Mouse (Mus musculus) granulocyte monocyte progenitor cell, adult 5-6 weeks (primary cell): ENCODE results near the gene Pla2g4a. TPM values are rescaled to one million over a fixed set of nuclear protein-coding genes. Genes with fewer than 3 reads are reported as not detected.

Experiments
- ATAC-seq: replicated peaks from 2 replicates; pipeline ENCODE4 v1.8.0; 2016; ENCODE audit warnings: mild to moderate bottlenecking, moderate TSS enrichment, inconsistent platforms; ENCODE audit not compliant: poor library complexity, severe bottlenecking
- total RNA-seq, 2 experiments: library from RNA; stranded (forward) in 1 of 2; stranded (reverse) in 1 of 2; fragments of 200-712, 200-1000 nt in 1 of 2; fragments of >200 nt in 1 of 2; fragmentation: Nextera tagmentation in 1 of 2; gene quantifications; 2 replicates each; pipeline ENCODE4 v1.2.3; 2014 to 2017

Gene Pla2g4a
- total RNA-seq, 2 experiments from 2014 or later = 53.3 to 75.2 TPM

- ATAC-seq = no peak
Measured at GRCm38 (mm10) chr1:149862181-149862580, 98.9 kb downstream of the Pla2g4a start.

DNA sequence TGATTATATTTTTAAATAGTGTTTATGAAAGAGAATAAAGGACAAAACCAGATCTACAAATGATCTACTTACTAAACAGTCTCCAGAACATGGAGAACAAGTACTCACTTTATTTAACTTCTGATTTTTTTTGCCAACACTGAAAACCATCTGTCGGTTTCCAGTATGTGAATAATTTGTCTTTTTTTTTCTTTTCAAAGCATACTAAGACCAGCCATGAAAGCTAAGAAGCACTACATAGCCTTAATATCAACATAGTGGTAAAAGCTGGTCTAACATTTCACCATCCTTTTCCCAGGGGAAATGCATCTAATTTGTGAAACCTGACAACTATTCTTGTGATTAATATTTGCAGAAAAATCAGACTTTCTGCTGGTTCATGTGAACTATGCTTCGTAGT is 99.5 kb downstream of the Pla2g4a start:
- no peak for ATAC-seq

DNA sequence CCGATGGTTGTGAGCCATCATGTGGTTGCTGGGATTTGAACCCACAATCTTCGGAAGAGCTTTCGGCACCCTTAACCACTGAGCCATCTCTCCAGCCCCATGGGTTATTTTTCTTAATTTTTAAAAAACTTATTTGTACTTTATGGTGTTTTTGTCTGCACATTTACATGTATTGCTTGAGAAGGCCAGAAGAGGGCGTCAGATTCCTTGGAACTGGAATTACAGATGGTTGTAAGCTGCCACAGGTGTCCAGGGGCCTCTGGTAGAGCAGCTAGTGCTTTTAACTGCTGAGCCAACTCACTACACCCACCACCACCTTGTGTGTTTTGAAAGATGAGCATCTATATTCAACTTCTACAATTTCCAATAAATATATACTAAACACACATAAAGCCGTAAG is 102.4 kb downstream of the Pla2g4a start:
- no peak for ATAC-seq

DNA sequence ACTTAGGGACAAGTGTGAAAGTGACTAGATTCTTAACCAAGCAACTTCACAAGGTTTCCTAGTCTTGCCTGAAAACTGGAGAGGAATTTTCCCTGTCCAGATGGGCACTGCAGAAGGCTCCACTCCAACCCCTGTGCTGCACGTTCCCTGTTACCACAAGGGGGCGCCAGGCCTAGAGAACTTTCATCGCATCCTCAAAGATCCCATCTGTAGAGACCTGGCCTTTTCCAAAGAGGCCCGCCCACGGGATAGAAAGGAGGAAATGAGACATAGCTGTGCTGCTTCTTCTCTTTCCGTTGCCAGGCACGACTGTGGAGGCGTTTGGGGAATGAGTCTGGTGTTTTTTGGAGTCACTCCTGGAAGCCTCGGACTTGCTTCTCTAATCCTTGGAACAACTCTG is 104.4 kb downstream of the Pla2g4a start:
- peak; percentile 94 for ATAC-seq

DNA sequence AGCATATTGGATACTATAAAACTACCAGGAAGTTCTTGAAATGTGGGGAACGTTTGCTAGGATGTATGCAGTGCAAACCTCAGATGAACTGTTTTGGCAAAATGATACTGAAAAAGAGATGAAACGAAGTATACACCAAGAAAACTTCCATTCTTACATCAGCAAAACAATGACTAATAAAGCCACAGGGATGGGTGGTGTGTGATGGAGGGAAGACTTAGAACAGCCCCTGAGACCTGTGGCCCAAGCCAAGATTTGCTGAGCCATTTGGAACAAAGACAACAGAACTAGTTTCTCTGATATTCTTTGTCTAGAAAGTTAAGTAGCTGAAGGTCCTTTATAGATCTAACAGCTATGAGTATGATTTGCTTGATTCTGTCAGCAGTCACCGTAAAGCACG is 105.5 kb downstream of the Pla2g4a start:
- no peak for ATAC-seq

- ATAC-seq = no peak
Measured at GRCm38 (mm10) chr1:149854867-149855266, 106.2 kb downstream of the Pla2g4a start.

DNA sequence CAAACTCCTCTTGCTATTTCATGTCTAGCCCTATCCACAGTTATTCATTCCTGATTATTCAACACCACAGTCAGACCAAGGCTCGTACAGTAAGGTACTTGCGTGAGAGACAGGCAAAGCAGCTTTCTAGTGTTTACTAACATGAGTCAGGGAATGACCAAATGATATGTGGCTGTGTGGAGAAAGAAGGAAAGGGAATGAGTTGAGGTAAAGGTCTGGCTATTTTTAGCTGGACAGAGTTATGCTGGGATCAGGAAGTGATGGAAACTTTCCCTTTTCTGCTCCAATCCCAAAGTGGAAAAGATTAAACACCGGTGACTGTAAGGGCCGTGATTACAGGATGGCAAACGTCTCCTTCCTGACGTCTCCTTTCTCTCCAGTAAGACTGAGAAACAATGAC is 114.4 kb downstream of the Pla2g4a start:
- ATAC-seq = no peak

DNA sequence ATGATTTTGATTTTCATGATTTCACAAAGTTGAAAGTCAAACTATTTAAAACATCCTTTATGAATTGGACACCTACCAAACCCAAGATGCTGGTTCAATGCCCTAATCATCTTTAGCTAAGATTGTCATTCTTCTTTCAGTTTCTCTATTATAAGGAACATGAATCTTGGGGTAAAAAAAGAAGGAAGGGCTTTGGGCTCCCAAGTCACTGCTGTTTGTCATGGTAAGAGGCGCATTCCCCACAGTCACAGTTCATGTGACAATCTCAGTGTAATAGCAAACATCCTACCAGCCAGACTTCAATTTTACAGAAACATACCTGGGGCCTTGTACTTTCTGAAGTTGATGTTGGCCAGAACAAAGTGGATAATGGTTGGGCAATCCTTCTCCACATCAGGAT is 119.2 kb downstream of the Pla2g4a start:
- peak; percentile 57; the same call in 1 of the 2 replicates for ATAC-seq

DNA sequence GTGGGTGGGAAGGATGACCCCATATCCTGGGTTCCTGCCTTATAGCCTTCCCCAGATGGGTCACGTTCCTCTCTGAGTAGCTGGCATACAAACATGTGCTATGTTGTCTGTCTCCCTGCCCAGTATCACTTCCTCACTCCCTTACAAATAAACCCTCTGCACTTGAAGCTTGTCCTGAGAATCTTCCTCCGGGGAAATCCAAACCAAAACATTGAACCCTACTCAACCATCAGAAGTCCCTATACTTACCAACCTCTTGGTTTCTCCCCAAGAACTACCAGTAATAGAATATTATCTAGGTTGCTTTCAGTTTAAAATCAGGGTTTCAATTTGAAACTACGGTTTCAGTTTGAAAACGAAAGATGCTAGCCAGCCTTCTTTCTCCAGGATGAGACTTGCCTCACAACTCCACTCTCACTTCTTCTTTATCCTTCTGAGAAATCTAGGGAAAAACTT is 120.1 kb downstream of the Pla2g4a start:
- ATAC-seq = peak; percentile 99

DNA sequence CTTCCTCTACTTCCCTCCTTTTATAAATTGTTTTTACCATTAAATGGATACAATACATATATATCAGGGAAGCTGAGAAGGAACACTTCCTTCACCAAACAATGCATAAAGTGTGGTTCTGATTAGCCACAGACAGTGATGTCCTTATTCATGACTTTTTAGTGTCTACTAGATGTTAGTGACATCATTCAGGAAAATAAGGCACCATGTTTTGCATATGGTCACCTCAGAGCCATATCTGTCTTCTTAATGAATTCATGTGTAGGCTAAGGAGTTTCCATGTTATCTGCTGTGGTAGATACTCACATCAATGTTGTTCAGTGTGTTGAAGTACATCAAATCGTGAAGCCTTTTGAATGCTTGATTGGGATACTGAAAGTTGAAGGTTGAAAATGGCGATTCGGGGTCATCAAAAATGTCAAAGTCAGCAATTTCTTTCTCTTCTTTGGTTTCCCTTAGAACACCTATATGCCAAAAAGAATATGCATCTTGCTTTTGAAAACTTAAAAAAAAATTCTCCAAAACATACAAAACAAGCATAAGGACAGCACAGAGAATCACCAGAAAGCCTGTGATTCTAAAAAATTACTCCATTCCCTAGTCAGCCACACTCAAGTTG is 120.7 kb downstream of the Pla2g4a start:
- no peak for ATAC-seq

- ATAC-seq = no peak
Measured at GRCm38 (mm10) chr1:149836496-149836895, 124.6 kb downstream of the Pla2g4a start.

- ATAC-seq = no peak
Measured at GRCm38 (mm10) chr1:149833876-149834275, 127.2 kb downstream of the Pla2g4a start.

DNA sequence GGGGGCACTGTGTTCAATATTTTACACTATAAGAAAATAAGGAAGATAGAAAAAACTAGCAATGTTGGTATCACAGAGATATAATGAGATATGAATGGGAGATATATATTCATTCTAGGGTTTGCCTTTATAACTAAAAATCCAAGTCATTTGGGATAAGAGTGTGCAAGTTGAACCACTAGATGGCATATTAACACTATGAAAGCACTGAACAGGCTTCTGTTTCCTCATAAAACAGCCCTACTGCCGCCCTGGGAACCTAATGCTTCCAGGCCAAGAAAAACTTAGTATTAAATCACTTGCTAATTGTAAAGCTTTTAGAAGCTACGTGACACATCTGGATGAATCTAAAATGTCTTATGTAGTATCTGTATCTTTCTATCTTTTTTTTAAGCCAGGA is 128.1 kb downstream of the Pla2g4a start:
- ATAC-seq = peak; percentile 51

GRCm38 (mm10) chr1:149832514-149832913 is 128.6 kb downstream of the Pla2g4a start:
- no peak for ATAC-seq

GRCm38 (mm10) chr1:149831100-149831499 is 130.0 kb downstream of the Pla2g4a start:
- ATAC-seq = peak; percentile 96

DNA sequence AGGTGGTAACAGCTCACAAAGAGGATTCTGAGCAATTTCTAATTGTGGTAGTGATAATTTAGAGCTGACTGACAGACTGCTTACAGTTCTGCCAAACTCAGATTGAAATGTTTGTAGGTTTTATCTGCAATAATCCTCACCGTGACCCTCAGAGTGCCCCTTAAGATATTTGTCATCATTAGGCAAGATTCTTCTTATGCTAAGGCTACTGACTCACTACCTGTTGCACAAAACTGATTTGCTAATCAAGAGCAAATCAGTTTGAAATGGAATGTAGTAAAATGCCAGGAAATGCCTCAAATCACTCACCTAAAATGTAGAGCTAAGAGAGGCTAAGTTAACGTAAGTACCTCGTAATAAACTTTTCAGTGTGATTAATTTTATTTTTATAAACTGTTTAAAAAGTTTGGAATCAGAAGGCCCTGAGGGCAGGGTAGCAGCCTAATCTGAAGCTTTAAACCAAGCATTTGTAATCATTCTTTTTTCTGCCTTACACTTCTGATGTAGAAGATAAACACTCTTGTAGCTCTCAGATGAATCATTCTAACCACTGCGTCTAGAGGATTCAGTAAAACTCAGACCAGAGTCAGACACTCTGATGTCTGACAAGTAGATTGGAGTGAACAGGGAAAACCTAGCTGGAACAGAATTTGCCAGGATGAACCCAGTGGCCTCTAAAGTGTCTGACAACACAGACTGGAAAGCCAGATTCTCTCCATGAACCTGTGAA is 147.3 kb downstream of the Pla2g4a start:
- no peak for ATAC-seq

DNA sequence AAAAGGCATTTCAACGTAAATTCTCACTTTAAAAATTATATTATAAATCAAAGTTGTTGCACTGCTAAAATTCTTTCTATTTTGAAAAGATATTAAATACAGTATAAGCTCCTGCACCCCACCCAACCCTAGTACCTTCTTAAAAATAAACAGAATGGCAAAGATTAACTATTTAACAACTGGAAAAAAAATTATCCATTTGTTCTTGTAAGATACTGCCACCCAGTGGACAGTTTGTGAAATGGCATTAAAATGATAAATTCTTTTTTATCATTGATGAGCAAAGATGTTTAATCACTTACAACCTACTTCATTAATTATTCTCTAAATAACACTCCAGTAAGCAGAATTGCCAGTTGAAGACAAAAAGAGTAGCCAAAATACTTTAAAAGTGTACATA is 151.6 kb downstream of the Pla2g4a start:
- ATAC-seq = no peak; the same call in 1 of the 2 replicates

Other genes with a start within 250 kb of the Pla2g4a start
- 0.79 TPM in 1 of 2 replicates, not detected in the other for gene Ptgs2, start 138.7 kb upstream of the Pla2g4a start, total RNA-seq (2014; fragmentation: Nextera tagmentation)
- gene Ptgs2, start 138.7 kb upstream of the Pla2g4a start, total RNA-seq (2017) = 1.3 and 2.5 TPM in 2 replicates